Mouse (Mus musculus): Measurements from ENCODE around the gene Cnbd2. TPM values are rescaled to one million over a fixed set of nuclear protein-coding genes. Genes with fewer than 3 reads are reported as not detected.
A peak's percentile ranks its signal among the peaks of the same experiment; 100 is the strongest.

The Cnbd2 gene
- polyA plus RNA-seq, 1 experiment = 4.1 TPM

GRCm38 (mm10) chr2:156324681-156325080 is 12.6 kb downstream of the Cnbd2 start:
- H3K36me3 ChIP-seq (ENCODE audit: control insufficient read depth, insufficient read depth) = no peaks in the 10 kb centered on the region
- no peak overlapping the region for H3ac ChIP-seq (ENCODE audit: control insufficient read depth, insufficient read length)
- H3K4me3 ChIP-seq = no peak overlapping the region
- H3K27me3 ChIP-seq (ENCODE audit: control insufficient read depth, insufficient read depth, insufficient read length) = no peaks in the 10 kb centered on the region
- peak overlapping the region; percentile 54 for H3K4me2 ChIP-seq (ENCODE audit: low read depth)
- H3K79me2 ChIP-seq (ENCODE audit: control insufficient read depth, insufficient read depth) = no peaks in the 10 kb centered on the region
- peak; percentile 91 for TF ChIP-seq USF1 (IDR thresholded peaks at IDR 0.05; ENCODE audit: low read depth)
- no peak for TF ChIP-seq E2F4 (IDR thresholded peaks at IDR 0.05; ENCODE audit: insufficient read depth)

- TF ChIP-seq TCF12 (IDR thresholded peaks at IDR 0.05; ENCODE audit: insufficient read depth, poor library complexity, severe bottlenecking) = no peak
- TF ChIP-seq REST (IDR thresholded peaks at IDR 0.05; ENCODE audit: insufficient read depth, insufficient read length) = no peak
- no peak for TF ChIP-seq CEBPB (IDR thresholded peaks at IDR 0.05; ENCODE audit: insufficient read depth, poor library complexity, severe bottlenecking)
- TF ChIP-seq POLR2AphosphoS2 (IDR thresholded peaks at IDR 0.05; ENCODE audit: insufficient read length, low read depth) = no peak
- no peak for TF ChIP-seq USF1 (IDR thresholded peaks at IDR 0.05; ENCODE audit: low read depth)
- no peak for TF ChIP-seq MAX (IDR thresholded peaks at IDR 0.05; ENCODE audit: low read depth)
- no peak for TF ChIP-seq MYOG (IDR thresholded peaks at IDR 0.05; ENCODE audit: control insufficient read depth in 1 of 3, insufficient read depth in 1 of 3, insufficient read length in 2 of 3, low read depth in 2 of 3)
- no peak for TF ChIP-seq POLR2A (IDR thresholded peaks at IDR 0.05; ENCODE audit: insufficient read length, low read depth)
- no peak for TF ChIP-seq E2F4 (IDR thresholded peaks at IDR 0.05; ENCODE audit: insufficient read depth)
- H3K4me3 ChIP-seq = no peak overlapping the region
Observed at GRCm38 (mm10) chr2:156330681-156331080, 18.6 kb downstream of the Cnbd2 start.

DNA sequence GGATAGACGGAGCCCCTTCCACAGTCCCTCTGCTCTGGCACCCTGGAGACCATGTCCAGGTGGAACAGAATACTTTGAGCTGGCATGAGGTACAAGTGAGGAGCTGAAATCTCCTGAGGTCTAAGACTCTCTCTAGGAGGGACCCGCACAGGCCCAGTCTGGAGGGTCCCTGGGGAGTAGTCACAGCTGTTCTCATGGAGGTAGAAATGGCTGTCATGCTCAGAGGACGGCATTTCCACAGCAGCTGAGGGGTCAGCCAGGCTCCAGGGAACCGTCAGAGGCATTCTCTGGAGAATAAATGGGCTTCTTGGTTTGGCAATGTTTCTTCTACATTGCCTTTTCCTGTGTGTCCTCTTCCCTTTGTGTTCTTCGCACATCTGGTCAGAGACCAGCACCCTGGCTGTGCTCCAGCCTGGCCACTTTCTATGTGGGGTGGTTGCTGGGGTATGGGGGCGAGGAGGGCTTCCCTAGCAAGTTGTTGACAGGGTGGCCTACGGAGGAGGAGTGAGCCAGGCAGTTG is 19.4 kb downstream of the Cnbd2 start:
- TF ChIP-seq MYOD1 (IDR thresholded peaks at IDR 0.05; ENCODE audit: control insufficient read depth in 1 of 3, insufficient read length in 2 of 3, low read depth in 2 of 3) (peak in 1 of 3 experiments; percentile 38), MYOG (IDR thresholded peaks at IDR 0.05; ENCODE audit: control insufficient read depth in 1 of 3, insufficient read depth in 1 of 3, insufficient read length in 2 of 3, low read depth in 2 of 3) (peak in 1 of 3 experiments; percentile 7), SRF (IDR thresholded peaks at IDR 0.05; ENCODE audit: control insufficient read depth, insufficient read length, low read depth) (no peak)
- Histone ChIP-seq H3K27me3 (ENCODE audit: control insufficient read depth, insufficient read depth, insufficient read length) (no peaks in the 10 kb centered on the region), H3K4me2 (ENCODE audit: low read depth) (no peak overlapping the region), H3K36me3 (ENCODE audit: control insufficient read depth, insufficient read depth) (no peaks in the 10 kb centered on the region), H3ac (ENCODE audit: control insufficient read depth, insufficient read length) (no peak overlapping the region), H3K79me2 (ENCODE audit: control insufficient read depth, insufficient read depth) (no peaks in the 10 kb centered on the region), H3K4me3 (no peak overlapping the region)

More at GRCm38 (mm10) chr2:156330681-156331080, 18.6 kb downstream of the Cnbd2 start:
- no peaks in the 10 kb centered on the region for H3K79me2 ChIP-seq (ENCODE audit: control insufficient read depth, insufficient read depth)
- no peak overlapping the region for H3ac ChIP-seq (ENCODE audit: control insufficient read depth, insufficient read length)
- H3K27me3 ChIP-seq (ENCODE audit: control insufficient read depth, insufficient read depth, insufficient read length) = no peaks in the 10 kb centered on the region
- no peaks in the 10 kb centered on the region for H3K36me3 ChIP-seq (ENCODE audit: control insufficient read depth, insufficient read depth)
- no peak overlapping the region for H3K4me2 ChIP-seq (ENCODE audit: low read depth)

DNA sequence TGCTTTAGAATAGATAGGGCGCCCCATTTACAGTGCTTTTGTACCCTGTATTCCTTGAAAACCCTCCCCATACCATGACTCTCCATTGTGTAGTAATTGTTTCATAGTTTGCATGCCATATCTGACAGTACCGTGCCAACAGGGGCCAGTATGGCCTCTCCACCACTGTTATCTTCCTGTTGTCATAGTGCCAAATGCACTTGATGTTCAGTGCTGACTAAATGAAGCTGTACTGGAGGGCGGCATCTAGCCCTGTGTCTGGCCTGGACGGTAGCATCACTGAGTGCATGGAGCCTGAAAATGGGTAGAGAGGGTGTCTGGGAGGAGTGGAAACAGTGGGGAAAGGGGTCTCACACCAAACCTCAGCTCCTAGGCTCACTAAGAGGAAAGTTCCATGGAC is 28.0 kb downstream of the Cnbd2 start:
- TF ChIP-seq POLR2A (IDR thresholded peaks at IDR 0.05; ENCODE audit: insufficient read length, low read depth) (no peak), REST (IDR thresholded peaks at IDR 0.05; ENCODE audit: insufficient read depth, insufficient read length) (no peak), TCF12 (IDR thresholded peaks at IDR 0.05; ENCODE audit: insufficient read depth, poor library complexity, severe bottlenecking) (no peak), E2F4 (IDR thresholded peaks at IDR 0.05; ENCODE audit: insufficient read depth) (no peak), MYOD1 (IDR thresholded peaks at IDR 0.05; ENCODE audit: control insufficient read depth in 1 of 3, insufficient read length in 2 of 3, low read depth in 2 of 3) (no peak), MYOG (IDR thresholded peaks at IDR 0.05; ENCODE audit: control insufficient read depth in 1 of 3, insufficient read depth in 1 of 3, insufficient read length in 2 of 3, low read depth in 2 of 3) (no peak), TCF3 (IDR thresholded peaks at IDR 0.05; ENCODE audit: insufficient read length, low read depth) (no peak), MAX (IDR thresholded peaks at IDR 0.05; ENCODE audit: low read depth) (no peak), SRF (IDR thresholded peaks at IDR 0.05; ENCODE audit: control insufficient read depth, insufficient read length, low read depth) (no peak), POLR2AphosphoS2 (IDR thresholded peaks at IDR 0.05; ENCODE audit: insufficient read length, low read depth) (no peak), CEBPB (IDR thresholded peaks at IDR 0.05; ENCODE audit: insufficient read depth, poor library complexity, severe bottlenecking) (no peak), USF1 (IDR thresholded peaks at IDR 0.05; ENCODE audit: low read depth) (no peak)
- no peaks in the 10 kb centered on the region for H3K79me2 ChIP-seq (ENCODE audit: control insufficient read depth, insufficient read depth)
- H3K27me3 ChIP-seq (ENCODE audit: control insufficient read depth, insufficient read depth, insufficient read length) = no peaks in the 10 kb centered on the region
- H3ac ChIP-seq (ENCODE audit: control insufficient read depth, insufficient read length) = no peak overlapping the region
- H3K4me3 ChIP-seq = no peak overlapping the region
- H3K36me3 ChIP-seq (ENCODE audit: control insufficient read depth, insufficient read depth) = no peaks in the 10 kb centered on the region
- H3K4me2 ChIP-seq (ENCODE audit: low read depth) = no peak overlapping the region

DNA sequence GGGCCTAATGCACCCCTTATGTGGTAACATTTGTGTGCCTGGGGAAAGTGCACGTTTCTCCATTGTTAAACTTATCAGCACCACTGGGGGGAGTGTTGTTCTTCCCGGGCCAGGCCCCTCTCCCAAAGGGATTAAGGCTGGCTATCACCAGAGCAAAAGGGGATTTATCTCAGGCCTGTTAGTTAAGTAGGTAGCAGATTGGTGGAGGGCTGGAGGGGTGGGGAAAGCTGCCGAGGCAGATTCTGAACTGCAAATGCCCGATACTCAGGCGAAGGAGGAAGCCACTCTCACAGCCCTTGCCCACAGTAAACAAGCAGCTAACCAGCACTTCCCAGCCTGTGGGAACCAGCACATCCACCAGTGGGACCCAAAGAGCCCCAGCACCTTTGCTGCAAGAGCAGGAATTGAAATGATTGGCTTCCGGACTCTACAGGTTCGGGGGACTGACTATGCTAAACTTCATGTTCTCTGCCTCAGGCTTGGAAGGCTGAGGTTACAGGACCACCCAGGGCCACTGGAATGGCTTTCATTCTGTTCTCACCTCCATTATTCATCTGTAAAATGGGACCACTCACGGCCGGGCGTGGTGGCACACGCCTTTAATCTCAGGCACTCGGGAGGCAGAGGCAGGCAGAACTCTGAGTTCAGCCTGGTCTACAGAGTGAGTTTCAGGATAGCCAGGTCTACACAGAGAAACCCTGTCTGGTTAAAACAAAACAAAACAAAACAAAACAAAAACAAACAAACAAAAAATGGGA is 32.9 kb downstream of the Cnbd2 start:
- Histone ChIP-seq H3ac (ENCODE audit: control insufficient read depth, insufficient read length) (no peak overlapping the region), H3K36me3 (ENCODE audit: control insufficient read depth, insufficient read depth) (no peaks in the 10 kb centered on the region), H3K79me2 (ENCODE audit: control insufficient read depth, insufficient read depth) (no peaks in the 10 kb centered on the region), H3K4me2 (ENCODE audit: low read depth) (peak overlapping the region; percentile 56), H3K27me3 (ENCODE audit: control insufficient read depth, insufficient read depth, insufficient read length) (no peaks in the 10 kb centered on the region), H3K4me3 (no peak overlapping the region)
- no peak for TF ChIP-seq MAX (IDR thresholded peaks at IDR 0.05; ENCODE audit: low read depth)
- no peak for TF ChIP-seq POLR2A (IDR thresholded peaks at IDR 0.05; ENCODE audit: insufficient read length, low read depth)
- no peak for TF ChIP-seq TCF12 (IDR thresholded peaks at IDR 0.05; ENCODE audit: insufficient read depth, poor library complexity, severe bottlenecking)
- no peak for TF ChIP-seq MYOD1 (IDR thresholded peaks at IDR 0.05; ENCODE audit: control insufficient read depth in 1 of 3, insufficient read length in 2 of 3, low read depth in 2 of 3)
- no peak for TF ChIP-seq E2F4 (IDR thresholded peaks at IDR 0.05; ENCODE audit: insufficient read depth)
- TF ChIP-seq CEBPB (IDR thresholded peaks at IDR 0.05; ENCODE audit: insufficient read depth, poor library complexity, severe bottlenecking) = no peak
- no peak for TF ChIP-seq MYOG (IDR thresholded peaks at IDR 0.05; ENCODE audit: control insufficient read depth in 1 of 3, insufficient read depth in 1 of 3, insufficient read length in 2 of 3, low read depth in 2 of 3)
- no peak for TF ChIP-seq POLR2AphosphoS2 (IDR thresholded peaks at IDR 0.05; ENCODE audit: insufficient read length, low read depth)
- TF ChIP-seq TCF3 (IDR thresholded peaks at IDR 0.05; ENCODE audit: insufficient read length, low read depth) = no peak
- no peak for TF ChIP-seq USF1 (IDR thresholded peaks at IDR 0.05; ENCODE audit: low read depth)
- no peak for TF ChIP-seq REST (IDR thresholded peaks at IDR 0.05; ENCODE audit: insufficient read depth, insufficient read length)
- TF ChIP-seq SRF (IDR thresholded peaks at IDR 0.05; ENCODE audit: control insufficient read depth, insufficient read length, low read depth) = no peak
